In genomic region chr14:54059776-54060175, GRCm38 (mm10) we compare ENCODE assay signal across 9 mouse cellular contexts.
DNase-seq lines count a peak whose midpoint lies in the region; ATAC-seq lines count a peak whose summit lies in the region.
"Had no signal": no experiment of that assay in that cellular context is flagged by ENCODE, and none has a peak within 500 bp of the region (broad histone marks: within the 10 kb centered on the region; RNA-seq: fewer than 3 reads in every experiment).

No protein-coding gene starts in this region.

- no peaks in the 10 kb centered on the region for H3K9me3 ChIP-seq in limb, embryonic 12.5 days
- H3K9me3 ChIP-seq: embryonic facial prominence, embryonic 12.5 days had no signal

- 25% methylated on average over 4 of the region's 4 CpGs for WGBS in limb, embryonic 12.5 days

- no peaks in the 10 kb centered on the region for H3K4me1 ChIP-seq in limb, embryonic 12.5 days (replicated peaks)
- H3K4me1 ChIP-seq: embryonic facial prominence, embryonic 12.5 days had no signal

- H3K4me3 ChIP-seq in limb, embryonic 12.5 days (replicated peaks), result no peak overlapping the region
- H3K4me3 ChIP-seq: embryonic facial prominence, embryonic 12.5 days had no signal

- H3K27me3 ChIP-seq in limb, embryonic 12.5 days, result peaks cover 5% of the 10 kb centered on the region; the same call in 1 of the 2 replicates
- H3K27me3 ChIP-seq in splenic B cell, adult 2 months (ENCODE audit: control insufficient read depth, insufficient read depth, low read length, poor library complexity, severe bottlenecking), result no peaks in the 10 kb centered on the region
- H3K27me3 ChIP-seq: embryonic facial prominence, embryonic 12.5 days had no signal

- no peak overlapping the region for H3K9ac ChIP-seq in limb, embryonic 12.5 days (replicated peaks)
- H3K9ac ChIP-seq: embryonic facial prominence, embryonic 12.5 days had no signal

- peak; percentile 90 for ATAC-seq in common myeloid progenitor, adult 5-6 weeks (replicated peaks; ENCODE audit: low read depth, poor library complexity, severe bottlenecking)
- peak; percentile 61; the same call in 1 of the 2 replicates for ATAC-seq in limb, embryonic 12.5 days (ENCODE audit: insufficient number of reproducible peaks, insufficient read depth, low FRiP score, low TSS enrichment, low read depth)

- DNase-seq in urinary bladder, postnatal 14 days (ENCODE audit: low spot score), result peak; percentile 79
- DNase-seq in urinary bladder, adult 2 months (ENCODE audit: low spot score), result no peak
- DNase-seq in gastrocnemius, postnatal 10 days, result peak; percentile 56
- DNase-seq in kidney, adult 9 months, result peak; percentile 79
- peak; percentile 71 for DNase-seq in neural tube, embryonic 10.5 days (ENCODE audit: extremely low spot score, low spot score)
- DNase-seq in splenic B cell, adult 2 months (ENCODE audit: low read depth, low spot score), result peak; percentile 91

- no peak overlapping the region for H3K4me2 ChIP-seq in limb, embryonic 12.5 days
- H3K4me2 ChIP-seq: embryonic facial prominence, embryonic 12.5 days had no signal

- no peak overlapping the region for H3K27ac ChIP-seq in limb, embryonic 12.5 days
- H3K27ac ChIP-seq: embryonic facial prominence, embryonic 12.5 days had no signal

- H3K36me3 ChIP-seq in limb, embryonic 12.5 days, result no peaks in the 10 kb centered on the region
- no peaks in the 10 kb centered on the region for H3K36me3 ChIP-seq in splenic B cell, adult 2 months (ENCODE audit: control insufficient read depth, insufficient read depth, low read length, poor library complexity, severe bottlenecking)
- H3K36me3 ChIP-seq: embryonic facial prominence, embryonic 12.5 days had no signal
